Mouse (Mus musculus) kidney, postnatal 36 days (tissue): ENCODE measurements around the gene Olfr884.

Experiments used
- DNase-seq, 2 experiments: peaks; one replicate each; pipeline ENCODE4 v3.0.0; 2021 to 2022; ENCODE audit warnings: mixed read lengths in 2 of 2

Gene Olfr884

GRCm38 (mm10) chr9:38046255-38046654, at the start of gene Olfr884:
Olfr884 (plus strand) TSS chr9:38046555.
- DNase-seq, result no peak

GRCm38 (mm10) chr9:37998581-37999204, 47.7 kb upstream of the Olfr884 start:
- DNase-seq, result no peak

- DNase-seq, result no peak
Measured at GRCm38 (mm10) chr9:38000021-38000420, 46.3 kb upstream of the Olfr884 start.

GRCm38 (mm10) chr9:38025508-38025907, 20.8 kb upstream of the Olfr884 start, which contains the start of gene Olfr883:
Olfr883 (plus strand) TSS chr9:38025808.
- DNase-seq, result no peak

- DNase-seq, result no peak
Measured at GRCm38 (mm10) chr9:38061022-38061421, 14.7 kb downstream of the Olfr884 start, which contains the start of gene Olfr885. Olfr885 (plus strand) TSS chr9:38061322.

- no peak for DNase-seq
Measured at GRCm38 (mm10) chr9:38083772-38084171, 37.4 kb downstream of the Olfr884 start, which contains the start of gene Olfr887. Olfr887 (plus strand) TSS chr9:38084072.
